Mouse (Mus musculus) urinary bladder, adult 18-20 months (tissue): Measurements from ENCODE around the gene Pole3.
"Not testable (repeated sequence)": the region's sequence is repeated elsewhere in the genome, so short reads cannot be mapped to it uniquely, and the experiment has no call there.

Source experiments
- DNase-seq, 2 experiments: peaks; one replicate each; pipeline ENCODE4 v3.0.0; 2022; ENCODE audit warnings: low spot score in 2 of 2, mixed read lengths in 2 of 2

The Pole3 gene

GRCm38 (mm10) chr4:62487172-62487571 lies 37.7 kb downstream of the Pole3 start:
- DNase-seq: no peak

DNA sequence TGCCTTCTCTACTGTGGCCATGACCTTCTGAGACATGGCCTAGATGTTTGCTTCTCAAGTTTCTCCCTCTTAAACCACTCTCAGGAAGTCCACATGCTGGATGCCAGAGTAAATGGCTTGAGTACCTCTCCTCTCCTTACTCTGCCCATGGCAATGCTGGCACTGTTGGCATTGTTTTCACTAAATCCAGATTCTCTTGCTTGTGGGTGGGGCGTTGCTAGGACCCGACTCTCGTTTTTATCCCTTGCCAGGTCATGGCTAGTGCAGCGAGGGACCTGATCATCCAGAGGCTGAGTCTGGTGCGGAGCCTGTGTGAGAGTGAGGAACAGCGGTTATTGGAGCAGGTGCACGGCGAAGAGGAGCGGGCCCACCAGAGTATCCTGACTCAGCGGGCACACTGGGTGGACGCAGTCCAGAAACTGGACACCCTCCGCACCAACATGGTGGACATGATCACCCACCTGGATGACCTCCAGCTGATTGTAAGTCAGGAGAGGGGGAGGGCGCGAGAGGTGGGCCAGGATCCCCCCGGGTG lies 38.6 kb downstream of the Pole3 start:
- DNase-seq: no peak

GRCm38 (mm10) chr4:62485450-62486161 lies 39.3 kb downstream of the Pole3 start:
- DNase-seq: peak; percentile 43 to 45

DNA sequence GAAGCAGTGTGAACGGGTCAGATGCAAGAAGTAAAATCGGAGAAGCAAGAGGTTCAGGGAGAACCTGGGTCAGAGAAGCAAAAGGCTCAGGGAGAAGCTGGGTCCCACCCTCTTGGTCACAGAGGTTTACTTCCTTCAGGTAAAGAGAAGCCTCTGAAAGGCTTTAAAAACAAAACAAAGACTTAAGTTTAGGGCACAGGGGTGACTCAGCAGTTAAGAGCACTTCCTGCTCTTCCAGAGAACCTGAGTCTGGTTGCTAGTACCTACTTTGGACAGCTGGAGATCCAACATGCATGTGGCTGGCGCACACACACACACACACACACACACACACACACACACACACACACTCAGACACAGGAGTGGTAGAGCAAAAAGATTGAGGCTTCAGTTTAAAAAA lies 39.9 kb downstream of the Pole3 start:
- no peak for DNase-seq

GRCm38 (mm10) chr4:62480709-62481605 lies 43.9 kb downstream of the Pole3 start:
- no peak for DNase-seq

DNA sequence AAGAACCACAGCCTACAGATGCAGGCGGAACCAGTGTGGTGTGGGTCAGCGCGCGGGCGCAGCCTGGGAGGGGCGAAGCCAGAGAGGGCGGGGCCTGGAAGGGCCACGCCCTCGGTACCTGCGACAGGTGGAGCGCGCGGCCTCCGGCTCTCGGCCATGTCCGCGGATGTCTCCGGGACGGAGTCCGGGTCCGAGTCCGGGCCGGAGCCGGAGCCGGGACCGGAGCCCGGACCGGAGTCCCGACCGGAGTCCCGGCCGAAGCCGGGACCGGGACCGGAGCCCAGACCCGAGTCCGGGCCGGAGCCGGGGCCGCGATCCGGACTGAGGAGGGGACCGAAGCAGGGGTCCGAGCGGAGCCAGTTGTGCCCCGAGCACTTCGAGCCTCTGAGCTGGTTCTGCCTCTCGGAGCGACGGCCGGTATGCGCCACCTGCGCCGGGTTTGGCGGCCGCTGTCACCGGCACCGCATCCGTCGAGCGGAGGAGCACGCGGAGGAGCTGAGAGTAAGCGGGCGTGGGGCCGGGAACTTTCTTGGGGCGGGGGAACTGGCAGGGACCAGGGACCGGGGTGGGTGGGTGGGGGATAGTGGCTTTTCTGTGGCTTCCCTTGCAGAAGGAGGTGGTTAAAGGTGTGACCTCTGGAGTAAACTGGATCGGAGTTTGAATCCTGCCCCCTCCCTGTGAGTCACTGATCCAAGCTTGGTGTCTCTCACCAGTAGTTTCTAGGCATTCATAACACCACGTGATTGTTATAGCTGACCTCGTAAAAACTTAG lies 44.7 kb downstream of the Pole3 start, which contains the start of gene Bspry:
Gene Bspry (plus strand): TSS at position 117 of the 772 bp plus-strand sequence.
- DNase-seq: peak; percentile 50 to 59

DNA sequence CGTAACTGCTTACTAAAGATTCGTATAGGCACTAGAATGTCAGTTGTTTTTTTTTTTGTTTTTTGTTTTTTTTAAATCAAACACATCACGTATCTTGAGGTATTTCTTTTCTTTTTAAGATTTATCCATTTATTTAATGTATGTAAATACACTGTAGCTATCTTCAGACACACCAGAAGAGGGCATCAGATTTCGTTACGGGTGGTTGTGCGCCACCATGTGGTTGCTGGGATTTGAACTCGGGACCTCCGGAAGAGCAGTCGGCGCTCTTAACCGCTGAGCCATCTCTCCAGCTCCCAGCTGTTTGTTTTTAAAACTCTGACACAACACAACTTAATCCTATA lies 45.3 kb downstream of the Pole3 start:
- DNase-seq: not testable (repeated sequence)

- no peak for DNase-seq
These were observed 47.2 kb downstream of the Pole3 start for GRCm38 (mm10) chr4:62477542-62478244.

DNA sequence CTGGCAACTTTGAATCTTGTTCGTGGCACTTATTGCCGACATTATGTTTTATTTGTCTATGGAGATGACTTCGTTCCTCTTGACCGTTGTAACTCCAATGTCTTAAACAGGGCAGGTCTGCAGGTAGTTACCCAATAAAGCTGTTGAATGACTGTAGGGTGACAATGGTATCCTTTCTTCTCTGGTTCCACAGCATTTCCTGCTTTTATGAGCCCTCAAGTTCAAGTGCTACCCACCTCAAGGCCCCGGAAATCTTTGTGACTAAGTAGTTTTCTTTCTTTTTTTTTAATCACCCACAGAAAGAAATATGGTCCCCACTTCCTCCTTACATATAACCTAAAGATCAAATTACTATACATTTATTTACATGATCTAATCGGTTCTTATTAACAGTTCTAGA lies 49.1 kb downstream of the Pole3 start:
- DNase-seq: no peak

DNA sequence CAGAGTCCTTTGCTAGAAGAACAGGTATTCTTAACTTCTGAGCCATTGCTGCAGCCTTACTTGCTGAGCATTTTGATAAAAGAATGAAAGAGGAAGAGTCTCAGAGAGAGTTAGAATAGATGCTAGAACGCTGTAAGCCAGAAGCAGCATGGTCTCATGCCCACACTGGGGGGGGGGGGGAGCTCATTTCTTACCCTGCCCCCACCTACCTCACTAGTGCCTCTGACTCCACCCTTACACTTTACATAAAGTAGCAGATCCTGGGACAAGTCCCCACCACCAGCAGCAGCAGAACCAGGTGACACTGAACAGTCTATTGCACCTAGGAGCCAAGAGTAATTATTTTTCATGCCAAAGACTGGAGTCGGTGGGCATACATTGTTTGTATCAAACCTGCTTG lies 49.7 kb downstream of the Pole3 start:
- no peak for DNase-seq
